Mouse (Mus musculus) embryonic fibroblast, embryonic 13.5 days (primary cell): ENCODE measurements around the gene AI182371.

Experiments used
- CTCF ChIP-seq: IDR thresholded peaks from 2 replicates; pipeline ENCODE4 v1.5.1; 2011; ENCODE audit warnings: mild to moderate bottlenecking, control low read depth, low read length, moderate library complexity, borderline replicate concordance; ENCODE audit not compliant: insufficient read depth
- POLR2A ChIP-seq: IDR thresholded peaks from 2 replicates; pipeline ENCODE4 v1.6.1; 2011; ENCODE audit warnings: low read depth, mild to moderate bottlenecking, control low read depth, low read length, moderate library complexity

DNA sequence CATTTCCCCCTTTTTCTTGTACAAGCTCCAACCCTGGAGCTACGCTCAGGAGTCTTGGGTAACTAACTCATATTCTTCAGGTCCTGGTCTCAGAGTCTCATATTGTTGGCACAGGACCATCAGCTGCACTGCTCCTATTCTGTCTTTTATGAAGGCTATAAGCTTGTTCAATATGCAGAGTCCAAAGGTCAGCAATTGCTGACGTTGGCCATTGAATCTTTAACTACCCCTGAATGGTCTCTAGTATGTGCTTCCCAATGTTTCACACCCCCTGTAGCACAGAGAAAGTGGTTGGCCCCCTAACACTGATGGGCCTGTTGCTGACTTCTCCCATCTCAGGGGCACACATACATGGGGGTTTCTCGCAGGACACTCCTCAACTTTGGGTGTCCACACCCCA lies 27.0 kb downstream of the AI182371 start:
- TF ChIP-seq CTCF, result no peak
- no peak for TF ChIP-seq POLR2A
